Mouse (Mus musculus): ENCODE data around the gene Castor2. TPM values are rescaled to one million over a fixed set of nuclear protein-coding genes. Genes with fewer than 3 reads are reported as not detected.

Castor2 gene
- polyA plus RNA-seq (2012) = not detected in 2 replicates

DNA sequence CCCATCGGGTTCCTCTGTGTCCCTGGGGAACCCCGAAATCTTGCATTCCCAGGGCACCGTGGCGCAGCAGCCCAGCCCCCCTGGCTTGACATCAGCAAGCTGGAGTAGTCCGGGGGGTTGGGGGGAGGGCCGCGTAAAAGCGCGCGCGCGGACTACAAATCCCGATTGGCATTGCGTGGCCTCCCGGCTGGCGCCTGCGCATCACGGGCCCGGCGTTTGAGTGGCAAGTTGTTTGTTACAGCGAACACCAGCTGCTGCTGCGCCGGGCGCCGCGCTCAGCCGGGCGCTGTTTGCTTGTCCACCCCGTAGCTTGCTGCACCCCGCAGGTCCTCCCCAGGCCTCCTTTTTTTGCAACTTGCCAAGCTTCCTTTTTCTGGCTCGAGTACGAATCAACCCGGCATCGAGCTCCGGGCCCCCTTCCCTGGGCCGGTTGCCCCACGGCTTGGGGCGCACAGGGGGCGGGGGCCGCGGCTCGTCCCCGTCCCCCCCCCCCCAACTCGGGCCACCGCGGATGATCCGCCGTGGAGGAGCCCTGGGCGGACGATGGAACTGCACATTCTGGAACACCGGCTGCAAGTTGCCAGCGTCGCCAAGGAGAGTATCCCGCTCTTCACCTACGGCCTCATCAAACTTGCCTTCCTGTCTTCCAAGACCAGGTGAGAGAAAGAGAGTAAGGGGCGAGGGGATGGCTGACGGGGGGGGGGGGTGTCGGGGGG lies at the start of gene Castor2:
Gene Castor2 (plus strand): TSS at position 216 of the 716 bp plus-strand sequence.
- TF ChIP-seq GATA1 (IDR thresholded peaks at IDR 0.05; ENCODE audit: low read length) = no peak

DNA sequence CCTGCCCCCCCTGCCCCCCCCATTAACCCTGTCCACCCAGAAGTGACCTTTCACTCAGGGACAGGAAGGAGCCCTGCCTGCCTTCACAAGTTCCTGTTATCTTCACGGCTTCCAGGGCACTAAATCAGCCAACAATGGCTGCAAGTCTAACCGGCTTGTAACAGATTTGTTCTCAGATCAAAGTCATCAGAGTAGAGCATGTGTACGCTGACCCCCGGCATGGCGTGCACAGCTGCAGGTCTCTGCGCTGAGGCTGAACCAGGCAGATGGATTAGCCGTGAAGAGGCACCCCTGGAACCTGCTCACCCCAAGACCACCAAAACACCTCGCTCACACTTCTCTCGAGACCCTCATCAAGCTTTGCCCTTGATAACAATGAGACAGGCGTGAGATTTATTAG lies 48.8 kb upstream of the Castor2 start:
- no peak for TF ChIP-seq GATA1 (IDR thresholded peaks at IDR 0.05; ENCODE audit: low read length)

DNA sequence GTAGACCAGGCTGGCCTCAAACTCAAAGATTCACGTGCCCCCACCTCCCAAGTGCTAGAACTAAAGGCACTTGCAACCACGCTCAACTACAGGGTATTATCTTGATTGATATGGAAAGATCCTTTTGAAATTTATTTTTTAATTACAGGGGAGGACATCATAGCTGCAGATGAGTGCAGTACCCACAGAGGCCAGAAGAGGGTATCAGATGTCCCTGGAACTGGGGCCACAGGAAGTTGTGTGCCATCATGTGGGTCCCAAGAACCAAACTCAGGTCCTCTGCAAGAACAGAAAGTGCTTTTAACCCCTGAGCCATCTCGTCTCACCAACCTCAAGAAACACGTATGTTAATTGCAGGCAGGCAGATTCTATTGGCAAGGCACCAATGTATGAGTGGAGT lies 46.9 kb upstream of the Castor2 start:
- TF ChIP-seq GATA1 (IDR thresholded peaks at IDR 0.05; ENCODE audit: low read length) = no peak

- no peak for TF ChIP-seq GATA1 (IDR thresholded peaks at IDR 0.05; ENCODE audit: low read length)
Measured at GRCm38 (mm10) chr5:134054496-134054895, 45.0 kb upstream of the Castor2 start.

- TF ChIP-seq GATA1 (IDR thresholded peaks at IDR 0.05; ENCODE audit: low read length) = no peak
Measured at GRCm38 (mm10) chr5:134058793-134059352, 40.6 kb upstream of the Castor2 start.

DNA sequence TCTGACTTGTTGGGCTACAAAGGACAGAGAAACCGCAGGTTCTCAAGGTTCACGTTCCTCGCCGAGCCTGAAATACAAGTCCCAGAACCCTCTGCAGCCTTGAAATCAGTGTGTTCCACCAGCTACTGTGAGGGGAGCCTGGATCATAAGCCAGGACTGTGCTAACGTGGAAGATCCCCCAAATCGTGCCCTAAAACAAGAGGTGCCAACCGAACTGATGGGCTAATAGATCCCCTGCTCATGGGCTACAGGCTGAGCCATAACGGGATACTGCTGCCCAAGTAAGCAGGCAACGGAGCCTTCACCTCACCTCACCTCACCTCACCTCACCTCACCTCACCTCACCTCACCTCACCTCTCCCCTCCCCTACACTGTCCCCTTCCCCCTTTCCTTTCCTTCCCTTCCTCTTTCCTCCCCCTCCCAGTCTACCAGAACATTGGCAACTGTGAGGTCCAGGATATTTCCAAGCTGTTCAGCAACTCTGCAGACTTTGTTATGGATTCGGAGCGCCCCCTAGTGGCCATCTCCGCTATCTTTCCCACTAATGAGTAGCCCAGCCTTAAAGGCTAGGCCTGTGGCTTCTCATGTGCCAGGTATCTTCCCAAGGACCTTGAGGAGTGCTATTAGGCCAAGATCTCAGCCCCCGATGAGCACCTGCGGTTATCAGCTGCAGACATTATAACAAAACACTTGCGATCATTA lies 36.0 kb upstream of the Castor2 start:
- no peak for TF ChIP-seq GATA1 (IDR thresholded peaks at IDR 0.05; ENCODE audit: low read length)

DNA sequence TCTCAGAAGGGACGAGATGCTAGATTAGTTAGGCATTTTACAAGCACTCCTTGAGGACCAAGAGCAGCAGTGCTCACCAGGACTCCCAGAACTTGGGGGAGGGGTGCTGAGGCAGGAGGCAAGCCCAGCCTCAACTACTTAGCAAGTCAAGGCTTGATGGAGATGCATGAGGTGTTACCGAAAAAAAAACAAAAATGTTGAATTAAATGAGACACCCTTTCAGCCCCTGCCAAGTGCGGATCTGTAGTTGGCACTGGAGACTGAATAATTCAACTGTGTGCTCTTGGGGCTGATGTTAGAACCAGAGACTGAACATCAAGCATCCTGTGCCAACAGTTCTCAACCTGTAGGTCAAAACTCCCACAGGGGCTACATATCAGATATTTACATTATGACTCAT lies 33.2 kb upstream of the Castor2 start:
- TF ChIP-seq GATA1 (IDR thresholded peaks at IDR 0.05; ENCODE audit: low read length) = no peak

GRCm38 (mm10) chr5:134067924-134068323 lies 31.6 kb upstream of the Castor2 start:
- no peak for TF ChIP-seq GATA1 (IDR thresholded peaks at IDR 0.05; ENCODE audit: low read length)

DNA sequence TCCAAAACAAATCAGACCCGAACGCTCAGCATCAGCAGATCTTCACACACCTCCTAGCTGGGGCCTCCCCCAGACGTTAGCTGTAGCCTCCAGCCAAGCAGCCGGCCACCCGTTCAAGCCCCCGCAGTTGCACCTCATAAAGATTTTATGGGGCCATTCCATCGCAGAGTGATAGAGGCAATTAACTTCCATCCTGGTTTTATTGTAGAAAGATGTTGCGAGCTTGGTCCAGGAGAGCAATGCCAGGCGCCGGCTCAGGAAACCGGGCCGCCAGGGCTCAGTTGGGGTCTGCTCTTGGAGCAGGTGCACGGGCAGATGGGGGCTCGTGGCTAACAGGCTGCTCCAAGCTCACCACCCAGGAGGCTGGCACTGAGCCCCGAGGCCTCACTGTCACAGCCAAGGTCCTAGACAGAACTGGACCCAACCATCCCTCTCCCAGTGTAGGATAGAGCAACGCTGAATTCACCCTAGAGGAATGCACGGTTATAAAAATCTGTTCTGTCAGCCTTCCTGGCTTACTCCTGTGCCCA lies 25.9 kb upstream of the Castor2 start:
- no peak for TF ChIP-seq GATA1 (IDR thresholded peaks at IDR 0.05; ENCODE audit: low read length)

GRCm38 (mm10) chr5:134074368-134074767 lies 25.1 kb upstream of the Castor2 start:
- no peak for TF ChIP-seq GATA1 (IDR thresholded peaks at IDR 0.05; ENCODE audit: low read length)

- TF ChIP-seq GATA1 (IDR thresholded peaks at IDR 0.05; ENCODE audit: low read length) = no peak
Measured at GRCm38 (mm10) chr5:134076175-134076574, 23.3 kb upstream of the Castor2 start.

GRCm38 (mm10) chr5:134080685-134081548 lies 18.6 kb upstream of the Castor2 start:
- no peak for TF ChIP-seq GATA1 (IDR thresholded peaks at IDR 0.05; ENCODE audit: low read length)

DNA sequence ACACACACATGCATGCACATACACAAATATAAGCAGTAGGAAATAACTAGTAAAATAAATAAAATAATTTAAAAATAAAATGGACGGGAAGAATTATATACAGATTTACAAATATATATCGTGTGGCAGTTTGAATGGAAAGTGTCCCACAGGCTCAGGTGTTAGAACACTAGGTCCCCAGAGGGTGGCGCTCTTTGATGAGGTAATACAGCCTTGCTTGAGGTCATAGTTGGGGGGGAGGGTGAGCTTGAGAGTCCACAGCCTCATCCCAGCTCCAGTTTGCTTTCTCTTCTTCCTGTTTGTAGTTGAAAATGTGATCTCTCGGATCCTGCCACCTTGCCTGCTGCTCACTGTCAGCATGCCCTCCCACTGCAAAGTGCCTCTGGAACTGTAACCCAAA lies 14.3 kb upstream of the Castor2 start:
- TF ChIP-seq GATA1 (IDR thresholded peaks at IDR 0.05; ENCODE audit: low read length) = no peak

- no peak for TF ChIP-seq GATA1 (IDR thresholded peaks at IDR 0.05; ENCODE audit: low read length)
Measured at GRCm38 (mm10) chr5:134085887-134086639, 13.4 kb upstream of the Castor2 start.

- TF ChIP-seq GATA1 (IDR thresholded peaks at IDR 0.05; ENCODE audit: low read length) = no peak
Measured at GRCm38 (mm10) chr5:134087211-134087610, 12.3 kb upstream of the Castor2 start.
